Mouse (Mus musculus) WW6 (cell line): ENCODE measurements around the gene Patj.

Experiments used
- DNase-seq: peaks from one replicate; pipeline ENCODE4 v3.0.0-alpha.2; 2013; ENCODE audit warnings: low read depth, low spot score

The Patj gene

DNA sequence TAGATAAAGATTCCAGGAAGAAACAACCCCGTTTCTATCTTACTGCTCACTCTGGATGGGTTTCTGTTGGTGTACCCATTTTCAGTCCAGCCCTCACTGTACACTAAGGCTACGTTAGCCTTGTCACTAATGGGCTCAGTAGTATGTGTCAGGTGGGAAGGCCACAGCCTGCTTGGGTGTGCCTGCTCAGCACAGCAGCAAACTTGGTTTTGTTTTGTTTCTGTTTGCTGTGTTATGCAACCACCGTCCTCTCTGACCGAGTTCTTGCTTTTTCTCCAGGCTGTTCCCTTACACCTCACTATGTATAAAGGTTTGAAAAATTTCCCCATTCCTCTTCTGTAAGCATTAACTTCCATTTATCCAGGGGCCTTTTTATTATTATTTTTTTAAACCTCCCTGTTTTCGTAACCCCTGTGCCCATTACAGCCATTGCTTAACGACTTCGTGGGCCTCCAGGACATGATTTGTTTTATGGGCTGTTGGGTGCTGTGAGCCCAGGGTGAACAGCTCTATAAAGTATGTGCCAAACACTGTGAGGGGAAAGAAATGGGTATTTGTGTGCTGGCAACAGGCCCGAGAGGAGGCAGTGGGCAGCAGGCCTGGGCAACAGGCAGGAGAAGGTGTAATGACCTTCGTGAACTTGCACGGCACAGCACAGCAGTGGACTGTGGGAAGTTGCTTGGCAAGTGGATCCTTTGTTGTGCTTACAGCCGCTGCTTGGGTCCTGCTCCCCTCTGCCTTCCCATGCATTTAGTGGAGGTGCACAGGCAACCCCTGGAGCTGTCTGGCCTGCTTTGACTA lies 113.1 kb downstream of the Patj start:
- DNase-seq = no peak

DNA sequence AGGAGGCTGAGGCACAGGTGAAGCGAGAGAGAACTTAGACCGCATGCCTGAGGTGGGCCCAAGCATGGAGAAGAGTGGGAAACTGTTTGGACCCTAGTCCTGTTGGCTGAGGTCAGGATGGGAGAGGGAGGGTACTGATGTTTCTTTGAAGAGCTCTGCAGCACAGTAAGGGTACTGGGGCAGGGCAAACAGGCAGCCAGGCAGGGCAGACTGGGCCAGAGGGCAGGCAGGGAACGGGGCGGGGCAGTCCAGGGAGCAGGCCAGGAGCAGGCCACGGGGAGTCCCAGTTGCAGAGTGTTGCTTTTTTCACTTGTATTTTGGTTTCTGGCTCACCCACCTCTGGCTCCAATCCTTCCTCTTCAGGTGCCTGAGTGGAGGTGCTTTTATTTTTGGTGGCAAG lies 114.4 kb downstream of the Patj start:
- DNase-seq = no peak

DNA sequence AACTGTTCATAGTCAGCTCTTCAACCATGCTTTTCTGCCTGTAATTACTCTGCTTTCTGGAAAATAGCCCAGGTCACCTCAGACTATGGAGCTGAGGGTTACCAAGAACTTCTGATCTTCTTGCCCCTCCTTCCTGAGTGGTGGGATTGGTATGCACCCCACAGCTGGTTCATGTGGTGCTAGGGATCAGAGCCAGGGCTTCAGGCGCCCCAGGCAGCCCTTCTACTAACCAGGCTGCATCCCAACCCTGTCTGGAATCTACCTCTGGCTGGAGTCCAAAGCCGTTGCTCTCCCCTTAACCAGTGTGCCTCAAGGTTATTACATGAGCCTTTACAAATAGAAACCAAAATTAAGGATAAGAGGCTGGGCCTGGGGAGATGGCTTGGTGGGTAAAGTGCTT lies 115.7 kb downstream of the Patj start:
- no peak for DNase-seq

DNA sequence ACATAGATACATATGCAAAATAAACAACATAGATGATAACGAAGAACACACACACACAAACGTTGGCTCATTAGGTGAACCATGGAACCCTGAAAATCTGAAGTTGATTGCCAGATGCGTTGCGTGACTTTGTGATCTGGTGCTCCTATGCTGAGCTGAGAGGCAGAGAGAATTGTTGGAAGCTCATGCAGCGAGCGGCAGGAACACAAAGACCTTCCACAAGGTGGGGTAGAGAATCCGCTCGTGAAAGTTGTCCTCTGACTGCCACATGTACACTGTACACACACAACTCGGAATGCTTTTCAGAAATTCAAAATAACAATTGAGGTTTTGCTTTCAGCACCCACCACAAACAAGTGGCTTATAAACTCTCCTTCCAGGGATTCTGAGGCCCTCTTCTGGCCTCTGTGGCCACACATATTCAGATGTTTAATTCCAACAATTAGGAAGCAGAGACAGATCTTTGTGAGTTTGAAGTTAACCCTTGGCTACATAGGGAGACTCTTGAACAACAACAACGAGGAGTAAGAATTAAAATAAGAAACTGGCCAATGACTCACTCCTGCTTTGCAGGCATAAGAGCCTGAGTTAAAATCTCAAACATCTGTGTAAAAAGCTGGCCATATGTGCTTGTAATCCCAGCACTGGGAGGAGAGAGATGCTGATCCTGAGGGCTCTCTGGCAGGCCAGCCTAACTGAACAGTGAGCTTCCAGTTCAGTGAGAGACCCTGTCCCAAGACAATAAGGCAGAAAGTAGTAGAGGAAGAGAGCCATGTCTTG lies 116.6 kb downstream of the Patj start:
- no peak for DNase-seq

DNA sequence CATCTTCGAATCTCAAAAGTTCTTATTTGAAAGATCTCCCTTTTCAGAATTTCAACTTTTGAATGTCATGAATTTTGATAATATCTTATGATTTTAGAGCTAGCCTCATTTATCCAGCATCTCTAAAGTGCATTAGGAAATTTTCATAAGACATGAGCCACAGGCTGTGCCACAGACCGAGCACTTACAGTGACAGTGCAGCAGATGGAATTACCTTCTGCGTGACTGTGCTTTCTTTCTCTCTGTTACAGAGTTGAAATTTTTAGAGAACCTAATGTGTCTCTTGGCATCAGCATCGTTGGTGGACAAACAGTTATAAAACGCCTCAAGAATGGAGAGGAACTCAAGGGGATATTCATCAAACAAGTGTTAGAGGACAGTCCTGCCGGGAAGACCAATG lies 124.9 kb downstream of the Patj start:
- no peak for DNase-seq

DNA sequence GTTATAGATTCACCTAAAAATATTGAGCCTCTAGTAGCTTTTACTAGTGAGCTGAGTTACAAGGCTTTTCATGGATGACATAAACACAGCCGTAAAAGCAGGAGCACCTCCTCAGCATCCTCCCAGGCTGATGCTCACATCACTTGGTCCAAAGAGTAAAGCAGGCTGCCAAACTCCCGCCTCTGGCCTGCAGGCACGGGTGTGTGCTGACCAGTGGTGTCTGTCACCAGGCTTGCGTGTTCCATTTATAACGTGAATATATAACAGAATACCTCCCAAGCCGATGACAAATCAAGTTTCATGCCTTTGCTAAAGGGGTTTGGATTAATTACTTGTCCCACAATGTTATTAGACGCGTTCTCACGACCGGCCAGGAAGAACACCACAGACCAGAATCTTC lies 128.9 kb downstream of the Patj start:
- DNase-seq = no peak

DNA sequence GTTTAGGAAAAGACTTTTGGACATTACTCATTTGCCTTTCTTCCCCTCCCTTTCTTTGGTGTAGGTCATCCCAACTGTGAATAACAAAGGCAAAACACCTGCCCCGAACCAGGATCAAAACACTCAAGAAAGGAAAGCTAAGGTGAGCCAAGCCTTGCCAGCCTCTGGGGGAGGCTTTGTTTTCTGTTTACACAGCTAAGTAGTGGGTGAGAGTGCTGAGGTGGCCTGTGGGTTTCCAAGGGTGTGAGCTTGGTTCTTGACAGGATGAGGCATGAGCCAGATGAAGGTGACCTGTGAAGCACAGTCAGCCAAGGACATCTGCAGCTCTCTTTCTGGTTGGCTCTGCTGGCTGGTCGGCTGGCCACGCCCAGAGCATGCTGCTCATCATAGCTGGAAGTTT lies 139.9 kb downstream of the Patj start:
- no peak for DNase-seq

DNA sequence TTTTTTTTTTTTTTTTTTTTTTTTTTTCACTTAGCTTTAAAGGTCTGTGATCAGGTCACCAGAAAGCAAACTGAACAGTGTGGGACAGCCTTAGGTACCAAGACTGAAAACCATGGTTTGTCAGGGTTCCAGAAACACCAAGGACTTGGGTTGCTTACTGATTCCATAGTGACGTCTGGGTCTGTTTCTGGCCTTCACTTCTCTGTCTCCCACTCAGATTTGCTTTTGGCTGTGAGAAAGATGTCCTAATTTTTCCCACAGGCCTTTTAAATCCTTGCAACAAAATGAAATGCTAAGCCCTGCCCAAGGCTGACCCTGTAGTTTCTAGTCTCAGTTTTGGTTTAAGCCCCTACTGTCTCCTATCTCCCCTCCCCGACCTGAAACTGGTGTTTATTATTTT lies 146.0 kb downstream of the Patj start:
- DNase-seq = no peak

DNA sequence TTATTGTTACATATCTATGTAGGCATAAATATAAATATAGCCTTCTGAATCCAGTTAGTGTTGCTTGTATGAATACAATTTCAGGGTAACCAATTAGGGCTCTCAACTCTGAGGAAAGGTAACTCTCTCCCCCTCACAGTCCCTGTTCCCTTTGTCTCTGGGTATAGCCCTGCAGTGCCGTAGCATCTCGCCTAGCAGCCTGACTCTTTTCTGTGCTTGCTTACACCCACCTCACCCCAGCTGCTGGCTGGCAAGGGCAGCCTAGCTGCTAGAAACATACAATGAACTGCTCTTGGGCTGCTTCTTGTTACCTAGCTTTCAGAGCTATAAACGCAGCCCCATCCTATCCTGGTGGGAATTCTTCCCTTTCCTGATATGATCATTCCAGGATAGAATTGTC lies 147.4 kb downstream of the Patj start:
- no peak for DNase-seq

DNA sequence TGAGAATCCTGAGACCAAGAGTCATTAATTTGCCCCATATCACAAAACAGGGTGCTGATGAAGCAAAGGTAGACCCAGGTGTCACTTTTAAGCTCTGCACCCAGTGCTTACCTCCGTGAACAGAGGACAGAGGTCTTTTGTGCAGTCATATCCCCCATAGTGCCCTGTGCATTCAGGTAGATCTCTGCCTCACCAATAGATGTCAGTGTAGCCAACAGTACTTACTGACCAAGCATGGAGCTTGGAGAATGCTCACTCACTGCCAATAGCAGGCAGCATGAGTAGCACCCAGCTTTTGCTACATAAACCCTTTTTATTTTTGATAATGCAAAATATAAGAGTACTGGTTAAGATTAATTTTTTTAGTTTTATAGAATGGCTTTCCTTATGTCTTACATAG lies 149.8 kb downstream of the Patj start:
- DNase-seq = no peak

DNA sequence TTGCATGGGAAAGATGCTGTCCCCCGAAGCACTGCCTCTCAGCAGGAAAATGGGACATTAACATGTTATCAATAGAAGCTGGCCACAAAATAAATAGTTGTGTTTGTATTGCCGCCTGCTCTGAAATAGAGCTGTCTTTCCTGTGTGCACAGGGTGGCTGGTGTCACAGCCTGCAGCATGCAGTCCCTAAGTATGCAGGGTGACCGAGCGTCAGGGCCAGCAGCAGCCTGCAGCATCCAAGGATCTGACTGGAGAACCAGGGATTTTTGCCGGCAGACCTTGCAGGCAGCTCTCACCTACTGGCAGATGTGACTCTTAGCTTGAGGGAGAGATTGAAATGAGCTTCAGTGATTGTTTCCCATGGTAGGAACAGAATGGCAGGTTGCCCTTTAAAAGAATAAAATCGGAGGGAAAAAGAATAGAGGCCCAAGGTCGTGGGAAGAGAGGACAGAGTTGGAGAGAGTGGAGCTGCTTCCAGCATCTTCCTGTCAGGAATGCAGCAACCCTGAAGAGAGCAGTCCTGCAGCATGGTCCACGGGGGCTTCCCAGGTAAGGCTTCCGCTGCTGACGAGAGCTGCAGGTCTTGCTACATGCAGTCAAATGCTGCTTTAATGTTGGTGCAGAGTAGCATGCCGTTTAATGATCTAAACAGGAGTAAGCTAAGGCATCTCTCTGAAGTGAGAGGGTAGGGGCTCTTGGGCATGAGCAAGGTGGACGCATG lies 151.0 kb downstream of the Patj start:
- DNase-seq = no peak

DNA sequence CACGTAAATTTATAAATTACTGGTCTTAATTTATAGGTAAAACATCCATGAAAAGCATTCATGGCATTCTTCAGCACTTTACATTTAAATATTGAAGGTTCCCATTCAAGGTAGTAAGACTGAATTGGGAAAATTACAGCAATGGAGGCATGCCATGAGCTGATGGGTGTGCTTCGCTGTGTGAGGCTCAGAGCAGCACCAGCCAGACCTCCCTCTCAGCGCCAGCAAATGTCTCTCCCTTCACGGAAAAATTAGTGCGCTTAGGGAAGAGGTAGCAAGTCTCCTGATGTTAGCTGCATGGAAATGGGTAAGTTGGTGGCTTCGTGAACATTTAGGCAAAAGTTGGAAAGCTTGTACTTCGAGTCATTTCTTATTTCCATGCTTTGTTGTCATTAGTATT lies 153.9 kb downstream of the Patj start:
- no peak for DNase-seq

DNA sequence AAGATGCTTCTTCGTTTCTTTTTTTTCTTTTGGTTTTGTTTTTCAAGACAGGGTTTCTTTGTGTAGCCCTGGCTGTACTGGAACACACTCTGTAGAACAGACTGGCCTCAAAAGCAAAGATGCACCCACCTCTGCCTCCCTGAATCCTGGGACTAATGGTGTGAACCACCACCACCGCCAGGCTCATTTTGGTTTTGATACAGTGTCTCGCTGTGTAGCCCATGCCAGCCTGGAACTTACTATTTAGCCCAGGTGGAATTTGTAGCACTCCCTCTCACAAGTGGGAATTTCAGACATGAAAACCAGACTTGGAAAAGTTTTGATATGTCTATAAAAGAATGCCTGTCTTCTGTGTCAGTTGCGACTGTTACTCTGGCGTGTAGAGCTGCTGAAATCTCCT lies 154.5 kb downstream of the Patj start:
- DNase-seq = no peak

DNA sequence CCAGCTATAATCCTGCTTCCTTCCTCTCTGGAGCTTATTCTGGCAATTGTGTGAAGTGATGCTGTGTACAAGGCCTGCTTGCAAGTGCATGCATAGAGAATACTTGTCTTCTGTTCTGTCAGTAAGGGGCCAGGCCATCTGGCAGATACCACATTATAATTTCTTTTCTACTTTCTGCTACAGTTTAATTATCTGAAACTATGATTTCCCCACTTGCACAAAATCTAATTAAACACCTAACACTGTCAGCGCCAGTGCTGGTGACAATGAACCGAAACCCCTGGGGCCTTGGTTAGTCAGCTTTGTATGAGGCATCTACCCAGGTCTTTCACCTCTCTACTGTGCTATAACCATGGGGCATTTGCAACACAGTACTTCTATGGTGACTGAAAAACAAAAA lies 160.1 kb downstream of the Patj start:
- no peak for DNase-seq

DNA sequence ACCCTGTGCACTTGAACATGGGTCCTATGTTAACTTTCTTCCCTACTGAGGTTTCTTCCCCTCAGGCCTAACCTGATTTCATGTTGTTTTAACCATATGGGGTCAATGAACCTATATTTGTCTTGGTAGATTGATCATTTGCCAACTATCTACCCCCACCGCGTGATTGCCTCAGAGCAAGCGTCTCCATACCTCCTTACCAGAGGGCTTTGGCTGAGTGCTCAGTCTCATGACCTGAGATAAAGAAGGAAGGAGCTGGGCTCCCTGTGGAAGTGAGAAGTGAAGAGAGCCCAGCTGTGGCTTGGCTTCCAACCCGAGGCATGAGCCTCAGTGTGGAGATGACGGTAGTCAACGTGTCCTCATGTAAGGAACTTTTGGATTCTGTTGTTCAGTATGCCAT lies 160.9 kb downstream of the Patj start:
- DNase-seq = no peak

DNA sequence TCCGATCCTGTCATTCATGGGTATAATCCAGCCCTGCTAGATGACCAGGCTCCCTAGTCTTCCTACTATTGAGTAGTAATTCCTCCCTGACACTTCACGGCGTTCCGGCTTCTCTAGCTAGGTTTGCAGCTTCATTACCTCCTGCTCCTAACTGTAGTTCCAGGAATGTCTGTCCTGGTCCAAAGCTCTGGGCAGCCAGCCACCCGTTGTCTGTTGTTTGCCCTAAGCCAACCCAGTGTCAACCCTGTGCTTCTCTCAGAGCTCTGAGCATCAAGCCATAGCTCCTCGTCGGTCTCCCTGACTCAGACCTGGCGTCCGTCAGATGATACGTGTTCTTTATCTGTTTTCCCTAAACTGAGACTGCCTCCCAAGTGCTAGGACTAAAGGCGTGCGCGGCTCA lies 161.6 kb downstream of the Patj start:
- no peak for DNase-seq

DNA sequence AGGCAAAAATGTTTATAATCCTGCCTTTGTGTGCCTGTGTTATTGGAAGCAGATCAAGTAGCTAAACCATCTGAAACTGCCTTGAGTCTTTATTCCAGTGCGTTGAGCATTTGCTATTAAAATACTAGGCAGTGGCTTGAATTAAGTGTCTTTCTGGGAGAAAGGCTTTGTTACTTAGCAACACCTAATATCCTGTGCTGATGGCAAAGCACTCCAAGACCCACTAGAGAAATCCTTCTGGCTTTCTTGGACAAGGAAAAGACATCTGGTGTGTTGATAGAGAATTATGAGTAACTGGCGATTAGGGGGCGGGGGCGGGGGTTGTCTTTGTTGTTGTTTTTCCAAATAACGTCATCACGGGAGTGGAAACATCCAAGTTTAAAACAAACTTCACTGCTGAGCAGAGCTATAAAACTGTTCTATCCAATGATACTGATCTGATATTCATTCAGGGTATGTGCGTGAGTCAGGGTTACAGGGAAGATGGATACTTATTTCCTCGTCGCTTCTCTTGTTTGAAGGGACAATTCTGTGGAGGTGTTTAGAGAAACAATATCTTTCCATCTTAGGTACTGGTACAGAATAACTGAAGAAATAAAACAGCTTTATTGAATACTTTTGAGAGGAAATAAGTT lies 164.7 kb downstream of the Patj start:
- no peak for DNase-seq

DNA sequence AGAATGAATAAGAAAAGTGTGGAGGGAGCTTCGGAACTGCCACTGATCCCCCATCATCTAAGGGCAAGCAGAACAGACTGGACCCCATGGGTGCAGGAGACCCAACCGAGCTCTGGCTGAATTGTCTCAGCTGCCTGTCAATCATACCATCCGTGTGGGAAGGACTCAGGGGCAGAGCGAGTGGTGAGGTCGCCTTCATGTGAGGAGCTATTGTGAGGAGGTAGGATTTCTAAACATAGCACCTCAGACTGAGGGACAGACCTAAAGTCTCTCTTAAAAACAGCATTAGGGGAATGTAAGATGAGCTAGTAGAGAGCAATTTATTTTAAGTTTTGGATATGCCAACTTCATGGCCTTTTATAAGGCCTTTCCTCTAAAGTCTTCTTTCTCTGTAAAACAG lies 167.5 kb downstream of the Patj start:
- no peak for DNase-seq

DNA sequence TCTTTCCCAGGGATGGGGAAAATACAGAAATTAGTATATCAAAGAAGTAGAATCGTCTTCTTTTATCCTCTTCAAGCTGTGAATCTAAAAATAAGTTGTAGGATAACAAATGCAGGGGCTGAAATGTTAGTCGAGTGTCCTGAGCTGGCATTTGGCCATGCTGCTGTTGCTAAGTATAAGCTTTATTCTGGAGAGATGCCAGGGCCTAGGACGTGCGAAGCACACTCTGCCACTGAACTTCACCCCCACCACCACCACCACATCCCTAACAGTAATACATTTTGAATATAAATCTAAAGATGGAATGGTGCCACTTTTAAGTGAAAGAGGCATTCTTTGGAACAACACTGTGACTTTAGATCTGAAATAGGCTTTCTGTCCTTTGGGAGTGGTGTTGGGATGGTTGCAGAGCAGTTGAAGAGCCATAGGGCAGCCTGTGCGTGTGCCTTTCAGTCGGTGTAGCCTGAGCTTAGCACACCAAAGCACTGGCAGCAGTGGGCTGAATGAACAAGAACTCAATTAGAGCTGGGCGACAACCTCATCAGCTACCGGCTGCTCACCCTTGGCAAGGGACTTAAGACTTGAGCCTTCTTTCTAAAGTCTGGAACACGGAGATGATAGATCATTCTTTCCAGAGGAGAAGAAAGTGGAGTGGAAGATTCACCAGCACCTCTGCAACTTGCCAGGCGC lies 168.1 kb downstream of the Patj start:
- no peak for DNase-seq

DNA sequence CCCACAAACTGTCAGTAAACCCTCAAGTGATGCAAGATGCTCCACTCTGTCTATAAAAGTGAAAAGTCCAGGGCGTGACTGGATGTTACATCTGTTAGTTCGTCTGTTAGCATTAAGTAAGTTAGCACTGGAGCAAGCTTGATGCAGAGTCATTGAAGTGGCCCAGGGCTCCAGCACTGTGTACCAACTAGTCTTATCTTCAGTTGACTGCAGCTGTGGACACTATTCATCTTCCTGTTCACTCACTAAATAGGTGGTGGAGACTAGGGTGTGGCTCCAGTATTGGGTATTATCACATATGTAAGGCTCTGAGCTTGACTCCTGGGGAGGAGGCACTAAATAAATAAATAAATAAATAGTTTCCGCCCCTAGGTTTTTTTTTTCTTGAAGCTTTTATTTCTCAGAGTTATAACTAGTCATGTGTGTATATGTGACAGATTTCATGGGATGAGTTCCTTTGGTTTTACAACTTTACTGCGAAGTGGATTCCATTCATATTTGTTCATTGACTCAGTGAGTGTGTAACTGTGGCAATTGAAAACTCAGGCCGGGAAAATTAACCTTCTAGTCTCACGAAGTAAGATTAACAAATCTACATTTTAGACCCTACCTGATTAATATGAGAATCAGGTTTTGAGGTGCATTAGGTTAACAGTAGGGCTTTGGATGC lies 168.7 kb downstream of the Patj start:
- DNase-seq = no peak

DNA sequence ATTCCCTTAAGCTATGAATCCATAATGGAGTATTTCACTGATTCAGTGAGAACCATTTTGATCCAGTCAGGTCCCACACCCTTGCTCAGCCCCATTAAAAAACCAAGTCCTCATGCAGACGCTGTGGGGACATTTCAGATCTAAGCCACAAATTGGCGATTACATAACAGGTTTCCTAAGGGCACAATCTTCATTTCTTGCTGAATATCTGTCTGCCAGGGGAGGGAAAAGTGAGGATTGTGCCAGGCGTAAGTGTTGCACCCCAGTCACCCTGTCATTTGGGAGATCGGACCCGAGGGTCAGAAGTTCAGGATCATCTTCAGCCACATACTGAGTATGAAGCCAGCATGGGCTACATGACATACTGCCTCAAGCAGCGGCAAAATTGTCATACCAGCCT lies 171.2 kb downstream of the Patj start:
- DNase-seq = no peak
